Mouse (Mus musculus) erythroblast, embryonic 14.5 days (primary cell): Measurements from ENCODE around the gene Sf3b5.

ENCODE experiments used
- GATA1 ChIP-seq: IDR thresholded peaks from 2 replicates; pipeline ENCODE4 v1.6.1; 2012; ENCODE audit warnings: low read length, inconsistent platforms, mixed read lengths
- TAL1 ChIP-seq: IDR thresholded peaks from 3 replicates; pipeline ENCODE4 v1.6.1; 2012; ENCODE audit warnings: low read length, inconsistent platforms, mixed read lengths

GRCm38 (mm10) chr10:12975461-12975860 is 29.7 kb upstream of the Sf3b5 start:
- TF ChIP-seq TAL1 (no peak), GATA1 (no peak)
